Mouse (Mus musculus) C2C12 (cell line): ENCODE results near the gene Nubp1. TPM values are rescaled to one million over a fixed set of nuclear protein-coding genes. Genes with fewer than 3 reads are reported as not detected.

Source experiments
- H3K27me3 ChIP-seq: one replicate; pipeline ENCODE4 v1.6.1; 2011; ENCODE audit not compliant: control insufficient read depth, insufficient read depth, insufficient read length
- H3K36me3 ChIP-seq: one replicate; pipeline ENCODE4 v1.6.1; 2011; ENCODE audit not compliant: control insufficient read depth, insufficient read depth
- H3K4me3 ChIP-seq: one replicate; pipeline ENCODE4 v1.5.1; 2011; ENCODE audit warnings: mild to moderate bottlenecking, control low read depth; ENCODE audit not compliant: poor library complexity, insufficient read depth, severe bottlenecking
- H3K79me2 ChIP-seq: one replicate; pipeline ENCODE4 v1.6.1; 2011; ENCODE audit not compliant: control insufficient read depth, insufficient read depth
- H3K79me3 ChIP-seq: one replicate; pipeline ENCODE4 v1.6.1; 2011; ENCODE audit warnings: low read depth, control low read depth
- H3ac ChIP-seq: one replicate; pipeline ENCODE3; 2011; ENCODE audit warnings: low read depth; ENCODE audit not compliant: control insufficient read depth, insufficient read length
- CEBPB ChIP-seq: IDR thresholded peaks from one replicate; pipeline ENCODE4 v1.6.1; 2011; ENCODE audit warnings: low read depth, mild to moderate bottlenecking, control low read depth, moderate library complexity
- CTCF ChIP-seq: IDR thresholded peaks from one replicate; pipeline ENCODE4 v1.5.1; 2011; ENCODE audit not compliant: control insufficient read depth, insufficient read depth, insufficient read length
- FOSL1 ChIP-seq: IDR thresholded peaks from one replicate; pipeline ENCODE4 v1.8.0; 2011; ENCODE audit warnings: mild to moderate bottlenecking, low read length; ENCODE audit not compliant: poor library complexity, insufficient read depth, severe bottlenecking
- MAX ChIP-seq: IDR thresholded peaks from one replicate; pipeline ENCODE4 v1.6.1; 2011; ENCODE audit warnings: mild to moderate bottlenecking, control low read depth
- MYOD1 ChIP-seq: IDR thresholded peaks from one replicate; pipeline ENCODE4 v1.6.1; 2011; ENCODE audit warnings: low read depth; ENCODE audit not compliant: control insufficient read depth, insufficient read length
- MYOG ChIP-seq: IDR thresholded peaks from one replicate; pipeline ENCODE4 v1.6.1; 2011; ENCODE audit not compliant: control insufficient read depth, insufficient read length; ENCODE audit errors: extremely low read depth
- USF1 ChIP-seq: IDR thresholded peaks from one replicate; pipeline ENCODE4 v1.6.1; 2011; ENCODE audit warnings: low read depth, mild to moderate bottlenecking, control low read depth, moderate library complexity
- polyA plus RNA-seq: library from polyadenylated mRNA; unstranded; fragments of >200 nt; fragmentation: generic; extraction: Trizol; gene quantifications from one replicate; pipeline ENCODE4 v1.2.1, GENCODE M21; 2012; ENCODE audit warnings: missing spikeins

Gene Nubp1
- polyA plus RNA-seq, 1 experiment: 67.6 TPM

DNA sequence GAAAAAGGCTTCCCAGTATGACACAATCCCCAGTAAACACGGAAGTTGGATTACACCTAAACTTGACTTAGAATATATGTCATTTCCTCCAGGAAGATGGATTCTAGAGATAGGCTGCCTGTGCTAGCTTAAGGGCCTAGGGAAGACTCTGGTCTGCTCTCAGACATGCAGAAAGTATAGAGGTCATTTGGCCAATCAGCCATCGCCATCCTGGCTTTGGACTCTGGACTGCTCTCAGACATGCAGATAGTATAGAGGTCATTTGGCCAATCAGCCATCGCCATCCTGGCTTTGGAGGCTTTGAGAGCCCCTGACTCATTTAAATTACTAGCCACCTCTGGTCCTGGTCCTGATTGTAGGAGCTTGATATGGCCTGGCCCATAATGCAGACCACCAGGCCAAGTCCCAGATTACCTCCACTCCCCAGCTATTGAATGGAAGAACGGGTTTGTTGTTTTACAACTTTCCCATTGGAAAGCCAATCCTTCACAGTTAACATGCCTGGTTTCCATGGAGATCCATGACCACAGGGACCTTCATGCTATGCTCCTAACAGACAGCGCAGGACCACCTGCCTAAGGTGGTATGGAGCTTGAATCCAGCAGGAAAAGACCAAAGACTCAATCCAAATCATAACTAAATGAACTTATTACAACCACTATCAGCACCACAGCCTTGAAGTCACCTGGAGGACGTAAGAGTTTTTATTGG, 42.3 kb downstream of the Nubp1 start:
- no peaks in the 10 kb centered on the region for H3K79me3 ChIP-seq

GRCm38 (mm10) chr16:10454583-10454974, 42.8 kb downstream of the Nubp1 start:
- Histone ChIP-seq H3K36me3 (no peaks in the 10 kb centered on the region), H3ac (no peak overlapping the region), H3K79me3 (no peaks in the 10 kb centered on the region), H3K79me2 (no peaks in the 10 kb centered on the region), H3K4me3 (no peak overlapping the region), H3K27me3 (no peaks in the 10 kb centered on the region)
- TF ChIP-seq MYOG (no peak), MYOD1 (no peak), CTCF (no peak), MAX (no peak), USF1 (no peak), FOSL1 (no peak), CEBPB (no peak)

More for the DNA sequence above, 42.3 kb downstream of the Nubp1 start:
- Histone ChIP-seq H3K4me3 (no peak overlapping the region), H3ac (no peak overlapping the region), H3K36me3 (no peaks in the 10 kb centered on the region), H3K27me3 (no peaks in the 10 kb centered on the region), H3K79me2 (no peaks in the 10 kb centered on the region)
- TF ChIP-seq FOSL1 (no peak), MAX (no peak), MYOD1 (no peak)

DNA sequence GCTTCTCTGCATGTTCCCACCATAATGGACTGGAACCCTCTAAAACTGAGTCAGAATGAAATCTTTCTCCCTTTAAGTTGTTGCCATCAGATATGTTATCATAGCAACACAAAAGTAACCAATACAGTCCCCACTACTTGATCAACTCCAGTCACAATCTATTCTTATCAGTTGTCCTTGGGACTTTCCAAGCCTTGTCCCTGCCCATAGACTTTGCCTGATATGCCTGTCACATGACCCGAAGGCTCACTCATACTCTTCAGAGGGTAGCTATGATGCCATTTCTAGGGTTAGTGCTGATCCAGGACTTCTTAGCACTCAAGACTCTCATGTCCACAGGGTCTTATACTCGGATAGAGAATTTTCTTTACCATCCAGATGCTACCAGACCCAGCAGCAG, 48.4 kb downstream of the Nubp1 start:
- Histone ChIP-seq H3K36me3 (no peaks in the 10 kb centered on the region), H3K27me3 (no peaks in the 10 kb centered on the region), H3K4me3 (no peak overlapping the region), H3ac (no peak overlapping the region), H3K79me2 (no peaks in the 10 kb centered on the region), H3K79me3 (no peaks in the 10 kb centered on the region)
- TF ChIP-seq FOSL1 (no peak), MYOD1 (no peak), USF1 (no peak), CEBPB (no peak), MYOG (no peak), CTCF (no peak), MAX (no peak)

GRCm38 (mm10) chr16:10461178-10461577, 49.4 kb downstream of the Nubp1 start:
- Histone ChIP-seq H3K36me3 (no peaks in the 10 kb centered on the region), H3K79me3 (no peaks in the 10 kb centered on the region), H3K27me3 (no peaks in the 10 kb centered on the region), H3ac (no peak overlapping the region), H3K79me2 (no peaks in the 10 kb centered on the region), H3K4me3 (no peak overlapping the region)
- TF ChIP-seq CEBPB: no peak
- no peak for TF ChIP-seq MYOG
- TF ChIP-seq CTCF: no peak
- no peak for TF ChIP-seq USF1
- no peak for TF ChIP-seq MYOD1
- no peak for TF ChIP-seq FOSL1
- no peak for TF ChIP-seq MAX

- Histone ChIP-seq H3K4me3 (no peak overlapping the region), H3ac (no peak overlapping the region), H3K79me3 (no peaks in the 10 kb centered on the region), H3K79me2 (no peaks in the 10 kb centered on the region), H3K36me3 (no peaks in the 10 kb centered on the region), H3K27me3 (peaks cover 3% of the 10 kb centered on the region)
- no peak for TF ChIP-seq FOSL1
- TF ChIP-seq CEBPB: no peak
- peak; percentile 66 for TF ChIP-seq USF1
These were observed 53.4 kb downstream of the Nubp1 start for GRCm38 (mm10) chr16:10465011-10465681.

- no peaks in the 10 kb centered on the region for H3K79me3 ChIP-seq
- H3K4me3 ChIP-seq: no peak overlapping the region
- TF ChIP-seq FOSL1 (no peak), MYOD1 (no peak), CTCF (no peak), CEBPB (no peak), MYOG (no peak), USF1 (no peak), MAX (no peak)
These were observed 55.8 kb downstream of the Nubp1 start for GRCm38 (mm10) chr16:10467391-10468107.

More at GRCm38 (mm10) chr16:10467391-10468107, 55.8 kb downstream of the Nubp1 start:
- Histone ChIP-seq H3ac (no peak overlapping the region), H3K79me2 (no peaks in the 10 kb centered on the region), H3K36me3 (no peaks in the 10 kb centered on the region), H3K27me3 (peaks cover 7% of the 10 kb centered on the region)
